Mouse (Mus musculus) liver, adult 2 months (tissue): ENCODE measurements around the gene Sorbs1. TPM values are rescaled to one million over a fixed set of nuclear protein-coding genes. Genes with fewer than 3 reads are reported as not detected.

ENCODE experiments used
- DNase-seq: peaks from one replicate; pipeline ENCODE4 v3.0.0-alpha.2; 2011; ENCODE audit warnings: low read depth, low spot score; ENCODE audit errors: extremely low read depth
- H3K27ac ChIP-seq: fragments of 200-500 bp; replicated peaks from 2 replicates; pipeline ENCODE4 v1.5.1; 2012; ENCODE audit warnings: low read depth, mild to moderate bottlenecking, control low read depth, inconsistent platforms, low read length; ENCODE audit not compliant: insufficient read depth
- H3K27me3 ChIP-seq: fragments of 200-500 bp; 2 replicates; pipeline ENCODE4 v1.6.1; 2012; ENCODE audit warnings: mild to moderate bottlenecking, moderate library complexity, low read length, inconsistent platforms; ENCODE audit not compliant: control insufficient read depth, insufficient read depth
- H3K36me3 ChIP-seq: fragments of 200-500 bp; 2 replicates; pipeline ENCODE4 v1.6.1; 2012; ENCODE audit warnings: low read length, inconsistent platforms; ENCODE audit not compliant: control insufficient read depth, insufficient read depth
- H3K4me1 ChIP-seq: fragments of 200-500 bp; 2 replicates; pipeline ENCODE4 v1.6.1; 2011; ENCODE audit warnings: low read length; ENCODE audit not compliant: control insufficient read depth, insufficient read depth
- H3K4me3 ChIP-seq: fragments of 200-500 bp; 2 replicates; pipeline ENCODE4 v1.5.1; 2011; ENCODE audit warnings: low read depth, mild to moderate bottlenecking, control low read depth, low read length, moderate library complexity; ENCODE audit not compliant: insufficient read depth
- H3K79me2 ChIP-seq: fragments of 200-500 bp; 2 replicates; pipeline ENCODE4 v1.6.1; 2012; ENCODE audit warnings: inconsistent platforms, mild to moderate bottlenecking, low read length, moderate library complexity; ENCODE audit not compliant: control insufficient read depth, insufficient read depth
- H3K9ac ChIP-seq: fragments of 200-500 bp; 2 replicates; pipeline ENCODE4 v1.6.1; 2012; ENCODE audit warnings: low read depth, mild to moderate bottlenecking, control low read depth, inconsistent platforms, low read length
- CTCF ChIP-seq: fragments of 200-500 bp; IDR thresholded peaks from 2 replicates; pipeline ENCODE4 v1.5.1; 2011; ENCODE audit warnings: low read depth, low read length, control low read depth
- POLR2A ChIP-seq: fragments of 200-500 bp; IDR thresholded peaks from 2 replicates; pipeline ENCODE4 v1.6.1; 2011; ENCODE audit warnings: low read length, control low read depth; ENCODE audit not compliant: insufficient read depth; ENCODE audit errors: extremely low read depth
- WGBS: fragments of 180-500 bp; shearing (Covaris S2); methylation state at CpG from one replicate; pipeline ENCODE4 v1.1.7; 2018; 5-methylcytosine and 5-hydroxymethylcytosine counted together
- polyA plus RNA-seq: library from polyadenylated mRNA; depleted of rRNA; stranded (reverse); fragments of >200 nt; gene quantifications from 2 replicates; pipeline ENCODE4 v1.2.3, GENCODE M21; 2012
- total RNA-seq: library from RNA; depleted of rRNA; stranded (reverse); fragments of >200 nt; gene quantifications from 2 replicates; pipeline ENCODE4 v1.2.3, GENCODE M21; 2014

The Sorbs1 gene
- total and polyA plus RNA-seq, 2 experiments = 12.0 to 41.0 TPM

DNA sequence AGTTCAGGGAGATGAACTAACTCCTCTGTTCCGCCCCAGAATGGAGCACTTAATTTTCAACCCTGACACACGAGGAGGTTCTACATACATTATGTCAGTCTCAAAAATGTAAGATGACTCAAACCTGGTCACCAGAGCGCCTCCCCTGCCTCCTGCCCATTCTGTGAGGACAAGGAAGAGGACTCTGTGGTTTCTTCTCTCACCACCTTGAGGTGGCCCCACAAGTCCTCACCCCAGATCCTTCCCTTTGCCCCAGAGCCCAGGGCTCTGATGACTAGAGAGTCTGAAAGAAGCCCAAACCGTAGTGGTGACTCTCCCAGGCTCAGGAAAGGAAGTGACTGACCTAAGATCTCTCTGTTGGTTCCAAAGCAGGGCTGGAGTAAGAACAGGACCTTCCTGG lies 17.5 kb downstream of the Sorbs1 start:
- WGBS = 86% methylated on average over 4 of the region's 4 CpGs
- peaks cover 28% of the 10 kb centered on the region for H3K79me2 ChIP-seq
- H3K36me3 ChIP-seq = no peaks in the 10 kb centered on the region
- TF ChIP-seq POLR2A (no peak), CTCF (no peak)
- H3K9ac ChIP-seq = no peak overlapping the region
- peaks cover 30% of the 10 kb centered on the region for H3K4me1 ChIP-seq
- no peak for DNase-seq
- H3K4me3 ChIP-seq = no peak overlapping the region
- no peaks in the 10 kb centered on the region for H3K27me3 ChIP-seq
- no peak overlapping the region for H3K27ac ChIP-seq

DNA sequence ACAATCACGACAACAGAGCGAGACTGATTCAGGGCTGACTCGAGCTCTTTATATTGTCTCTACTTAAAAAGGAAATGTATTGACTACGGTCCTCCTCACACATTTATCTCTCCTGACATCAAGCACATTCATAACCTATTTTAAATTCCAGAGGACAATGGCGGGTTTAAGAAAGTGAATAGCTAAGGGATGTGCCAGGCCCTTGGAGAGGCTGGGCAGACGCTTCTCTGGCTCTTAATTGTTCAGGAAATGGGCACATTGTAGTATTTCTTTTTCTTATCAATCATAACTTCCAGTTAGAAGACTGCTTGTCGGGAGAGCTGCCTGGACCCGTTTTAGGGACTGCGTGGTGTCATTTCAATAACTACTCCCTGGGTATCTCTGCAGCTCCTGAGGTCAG lies 20.7 kb downstream of the Sorbs1 start:
- Histone ChIP-seq H3K79me2 (peaks cover 27% of the 10 kb centered on the region), H3K4me3 (no peak overlapping the region), H3K36me3 (no peaks in the 10 kb centered on the region), H3K27ac (no peak overlapping the region), H3K27me3 (no peaks in the 10 kb centered on the region), H3K9ac (no peak overlapping the region), H3K4me1 (peaks cover 19% of the 10 kb centered on the region)
- DNase-seq = no peak
- TF ChIP-seq CTCF (no peak), POLR2A (no peak)
- WGBS = 81% methylated on average over 9 of the region's 9 CpGs

DNA sequence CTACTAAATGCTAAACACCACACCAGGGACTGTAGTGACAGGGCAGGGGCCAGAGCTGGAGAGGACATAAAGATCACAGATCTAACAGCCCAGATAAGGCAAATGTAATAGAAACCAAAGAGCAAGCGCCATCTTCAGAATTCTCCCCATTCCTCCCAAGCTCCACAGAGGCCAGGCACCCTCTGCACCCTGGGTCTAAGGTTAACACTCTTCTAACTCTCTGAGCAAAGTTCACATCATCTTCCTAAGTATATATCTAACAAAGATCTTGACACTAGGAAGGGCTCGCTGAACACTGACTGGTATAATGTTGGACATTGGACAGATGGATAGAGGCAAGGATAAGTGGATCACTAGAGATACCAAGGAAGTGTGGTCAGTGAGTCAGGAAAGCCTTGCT lies 22.1 kb downstream of the Sorbs1 start:
- peak; percentile 54 for DNase-seq
- H3K4me3 ChIP-seq = no peak overlapping the region
- H3K27ac ChIP-seq = no peak overlapping the region
- H3K27me3 ChIP-seq = no peaks in the 10 kb centered on the region
- H3K4me1 ChIP-seq = peaks cover 25% of the 10 kb centered on the region
- TF ChIP-seq CTCF (no peak), POLR2A (no peak)
- H3K36me3 ChIP-seq = no peaks in the 10 kb centered on the region
- H3K79me2 ChIP-seq = peaks cover 17% of the 10 kb centered on the region
- 69% methylated on average over 2 of the region's 2 CpGs for WGBS
- no peak overlapping the region for H3K9ac ChIP-seq

DNA sequence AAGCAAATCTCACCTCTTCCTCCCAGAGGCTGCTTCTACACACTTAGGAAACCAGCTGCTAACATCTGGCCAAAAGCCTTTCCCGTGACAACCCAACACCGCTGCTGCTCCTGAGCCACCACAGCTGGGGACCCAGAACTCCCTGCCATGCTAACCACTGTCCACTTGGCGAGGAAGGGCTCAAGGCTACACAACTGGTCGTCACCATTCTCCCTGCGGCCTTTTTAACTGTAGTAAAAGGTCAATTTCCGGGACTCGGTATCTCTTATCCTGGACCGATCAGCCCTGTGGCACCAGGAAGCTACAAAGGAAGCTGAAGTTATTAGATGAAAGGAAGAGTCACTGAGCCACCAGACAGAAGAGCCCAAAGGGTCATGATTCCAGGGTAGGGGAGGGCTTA lies 22.8 kb downstream of the Sorbs1 start:
- peaks cover 29% of the 10 kb centered on the region for H3K4me1 ChIP-seq
- TF ChIP-seq CTCF = no peak
- no peak for TF ChIP-seq POLR2A
- no peaks in the 10 kb centered on the region for H3K27me3 ChIP-seq
- no peak overlapping the region for H3K9ac ChIP-seq
- H3K27ac ChIP-seq = no peak overlapping the region
- H3K79me2 ChIP-seq = peaks cover 20% of the 10 kb centered on the region; the same call in 1 of the 2 replicates
- no peaks in the 10 kb centered on the region for H3K36me3 ChIP-seq
- no peak for DNase-seq
- H3K4me3 ChIP-seq = no peak overlapping the region
- 75% methylated on average over 8 of the region's 8 CpGs for WGBS

DNA sequence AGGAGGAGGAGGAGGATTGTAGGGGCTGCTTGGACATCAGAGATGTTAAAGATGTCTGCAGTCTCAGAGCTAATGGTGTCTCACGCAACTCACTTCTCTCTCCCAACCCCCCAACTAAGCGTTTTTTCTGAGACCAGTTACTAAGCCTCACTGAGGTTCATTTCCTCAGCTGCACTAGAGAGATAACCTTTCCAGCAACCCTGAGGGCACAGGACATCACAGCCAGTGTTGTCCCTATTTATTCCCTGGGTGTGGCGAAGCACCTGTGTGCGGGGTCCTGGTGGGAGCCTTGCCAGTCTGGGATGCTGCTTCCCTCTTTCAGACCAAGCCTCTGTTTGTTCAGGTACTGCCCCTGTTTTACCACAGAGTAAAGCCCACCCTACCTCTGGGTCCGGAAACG lies 23.9 kb downstream of the Sorbs1 start:
- Histone ChIP-seq H3K9ac (no peak overlapping the region), H3K36me3 (no peaks in the 10 kb centered on the region), H3K27ac (no peak overlapping the region), H3K27me3 (no peaks in the 10 kb centered on the region), H3K4me1 (peaks cover 33% of the 10 kb centered on the region), H3K79me2 (peaks cover 26% of the 10 kb centered on the region; the same call in 1 of the 2 replicates), H3K4me3 (no peak overlapping the region)
- 80% methylated on average over 6 of the region's 6 CpGs for WGBS
- TF ChIP-seq CTCF (no peak), POLR2A (no peak)
- DNase-seq = no peak

DNA sequence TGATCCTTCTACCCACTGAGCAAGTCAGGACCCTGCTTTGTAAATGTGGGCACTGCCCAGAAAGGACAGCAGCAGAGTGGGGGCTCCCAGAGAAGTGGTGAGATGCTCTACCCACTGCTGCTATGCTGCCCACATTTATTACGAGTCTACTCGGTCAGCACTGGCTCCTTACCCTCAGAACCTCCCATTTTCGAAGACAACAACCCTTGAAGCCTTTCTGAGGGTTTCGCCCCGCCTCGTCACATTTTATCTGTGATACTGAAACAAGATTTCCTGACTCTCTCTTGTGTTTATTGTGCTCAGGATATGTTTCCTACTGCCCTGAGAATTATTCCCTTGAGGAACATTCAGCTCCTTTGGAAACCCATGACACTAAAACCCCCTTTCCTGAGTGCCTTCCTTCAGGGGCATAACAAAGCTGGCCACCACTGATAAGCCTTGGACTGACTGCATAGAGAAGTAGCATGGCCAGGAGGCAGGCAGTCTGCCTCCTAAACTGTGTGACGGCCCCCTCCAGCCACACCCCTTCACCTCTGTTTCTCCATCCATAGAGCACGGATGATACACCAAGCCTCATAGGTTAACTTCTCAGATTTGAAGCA lies 24.6 kb downstream of the Sorbs1 start:
- Histone ChIP-seq H3K27ac (peak overlapping the region; percentile 94), H3K4me3 (no peak overlapping the region), H3K79me2 (peaks cover 29% of the 10 kb centered on the region; the same call in 1 of the 2 replicates), H3K36me3 (no peaks in the 10 kb centered on the region), H3K27me3 (no peaks in the 10 kb centered on the region), H3K4me1 (peaks cover 33% of the 10 kb centered on the region), H3K9ac (peak overlapping the region; percentile 34)
- DNase-seq = no peak
- TF ChIP-seq POLR2A (no peak), CTCF (no peak)
- WGBS = 77% methylated on average over 8 of the region's 8 CpGs
